Mouse (Mus musculus): ENCODE data around the gene Senp6.

DNA sequence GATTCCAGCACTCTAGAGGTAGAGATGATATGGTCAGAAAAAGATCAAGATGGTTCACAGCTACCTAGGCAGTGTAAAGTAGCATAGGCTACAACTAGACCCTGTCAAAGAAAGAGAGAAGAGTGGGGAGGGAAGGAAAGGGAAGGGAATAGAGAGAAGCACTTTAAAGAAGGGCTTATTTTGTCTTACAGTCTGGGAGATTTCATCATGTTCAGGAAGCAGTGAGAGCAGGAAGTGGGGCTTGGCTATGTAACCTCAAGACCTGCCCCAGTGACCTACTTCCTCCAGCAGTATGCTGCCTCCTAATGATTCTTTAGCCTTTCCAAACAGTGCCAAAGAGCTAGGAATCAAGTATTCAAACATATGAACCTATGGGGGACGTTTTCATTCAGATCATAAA lies 14.2 kb downstream of the Senp6 start:
- no peak for TF ChIP-seq CTCF (IDR thresholded peaks at IDR 0.05; ENCODE audit: extremely low read depth, insufficient read depth, insufficient read length, insufficient replicate concordance)
- no peak for TF ChIP-seq POLR2A (IDR thresholded peaks at IDR 0.05; ENCODE audit: low read depth, low read length)
